Mouse (Mus musculus) small intestine, adult 2 months (tissue): Measurements from ENCODE around the gene Dtl. TPM values are rescaled to one million over a fixed set of nuclear protein-coding genes. Genes with fewer than 3 reads are reported as not detected.

Source experiments
- H3K27ac ChIP-seq: fragments of 200-500 bp; 2 replicates; pipeline ENCODE4 v1.5.1; 2012; ENCODE audit warnings: low read depth, low read length, control low read depth, inconsistent platforms; ENCODE audit not compliant: insufficient read depth
- H3K27me3 ChIP-seq: fragments of 200-500 bp; 2 replicates; pipeline ENCODE4 v1.6.1; 2012; ENCODE audit warnings: mild to moderate bottlenecking, moderate library complexity, low read length, inconsistent platforms; ENCODE audit not compliant: control insufficient read depth, insufficient read depth
- H3K36me3 ChIP-seq: fragments of 200-500 bp; 2 replicates; pipeline ENCODE4 v1.6.1; 2012; ENCODE audit warnings: mild to moderate bottlenecking, low read length, control low read depth, inconsistent platforms; ENCODE audit not compliant: control insufficient read depth, insufficient read depth
- H3K4me1 ChIP-seq: fragments of 200-500 bp; 2 replicates; pipeline ENCODE4 v1.6.1; 2012; ENCODE audit warnings: low read length, inconsistent platforms, mixed read lengths; ENCODE audit not compliant: control insufficient read depth, insufficient read depth, insufficient read length
- H3K4me3 ChIP-seq: fragments of 200-500 bp; 2 replicates; pipeline ENCODE4 v1.5.1; 2012; ENCODE audit warnings: low read depth, mild to moderate bottlenecking, control low read depth, inconsistent platforms, low read length, moderate library complexity
- CTCF ChIP-seq: fragments of 200-500 bp; IDR thresholded peaks from 2 replicates; pipeline ENCODE4 v1.5.1; 2012; ENCODE audit warnings: low read depth, mild to moderate bottlenecking, control low read depth, inconsistent platforms, low read length, moderate library complexity, mixed read lengths; ENCODE audit not compliant: insufficient replicate concordance, insufficient read length; ENCODE audit errors: extremely low read depth
- POLR2A ChIP-seq: fragments of 200-500 bp; IDR thresholded peaks from 2 replicates; pipeline ENCODE4 v1.6.1; 2012; ENCODE audit warnings: low read depth, mild to moderate bottlenecking, control low read depth, inconsistent platforms, low read length, moderate library complexity
- WGBS: fragments of 180-500 bp; shearing (Covaris S2); methylation state at CpG from one replicate; pipeline ENCODE4 v1.1.7; 2018; 5-methylcytosine and 5-hydroxymethylcytosine counted together
- polyA plus RNA-seq: library from polyadenylated mRNA; depleted of rRNA; stranded (reverse); fragments of >200 nt; gene quantifications from 2 replicates; pipeline ENCODE4 v1.2.3, GENCODE M21; 2012; rRNA removed

The Dtl gene
- polyA plus RNA-seq: 0.51 and 0.80 TPM in 2 replicates

DNA sequence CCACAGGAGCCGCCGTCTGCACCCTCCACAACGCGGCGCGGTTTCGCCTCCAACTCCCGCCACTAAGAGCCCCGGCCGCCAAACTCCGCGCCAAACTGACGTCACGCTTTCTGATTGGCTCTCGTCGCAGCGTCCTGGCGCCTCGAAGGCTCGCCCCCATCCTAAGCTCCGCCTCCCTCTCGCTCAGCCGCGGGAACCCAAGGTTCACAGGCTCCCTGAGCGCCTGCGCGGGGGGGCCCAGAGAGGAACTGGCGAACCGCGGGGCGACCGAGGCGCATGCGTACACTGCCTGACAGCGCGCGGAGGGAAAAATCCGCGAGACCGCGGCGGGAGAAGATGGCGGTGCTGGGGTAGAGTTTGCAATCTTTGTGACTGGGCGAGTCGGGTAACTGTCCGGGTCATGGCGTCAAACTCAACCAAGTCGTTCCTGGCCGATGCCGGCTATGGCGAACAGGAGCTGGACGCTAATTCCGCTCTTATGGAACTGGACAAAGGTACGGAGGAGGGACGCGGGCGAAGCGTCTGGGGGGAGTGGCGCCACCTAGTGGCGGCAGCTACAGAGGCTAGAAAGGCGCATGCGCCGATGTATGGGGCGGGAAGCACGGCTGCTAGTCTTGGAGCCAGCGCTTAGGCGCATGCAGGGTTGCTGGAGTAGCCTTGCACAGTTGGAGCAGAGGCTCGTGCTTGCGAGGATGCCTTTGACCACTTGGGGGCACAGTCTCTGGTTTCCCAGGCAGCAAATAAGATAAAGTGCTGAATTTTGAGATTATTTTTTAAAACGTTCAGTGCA lies at the start of gene Dtl, which contains the start of gene Ints7:
Gene Dtl (minus strand): TSS at position 87 of the 790 bp plus-strand sequence.
Gene Ints7 (plus strand): TSS at position 179 of the 790 bp plus-strand sequence.
- Histone ChIP-seq H3K4me3 (peak within 1 kb of the TSS; percentile 88), H3K27me3 (no peaks in the 10 kb centered on the region), H3K27ac (peak within 1 kb of the TSS; percentile 87), H3K4me1 (no peaks in the 10 kb centered on the region; the same call in 1 of the 2 replicates), H3K36me3 (no peaks in the 10 kb centered on the region)
- TF ChIP-seq POLR2A (peak; percentile 58; the same call in 1 of the 2 replicates), CTCF (peak; percentile 100)
- under 1% methylated on average over 70 of the region's 70 CpGs for WGBS

DNA sequence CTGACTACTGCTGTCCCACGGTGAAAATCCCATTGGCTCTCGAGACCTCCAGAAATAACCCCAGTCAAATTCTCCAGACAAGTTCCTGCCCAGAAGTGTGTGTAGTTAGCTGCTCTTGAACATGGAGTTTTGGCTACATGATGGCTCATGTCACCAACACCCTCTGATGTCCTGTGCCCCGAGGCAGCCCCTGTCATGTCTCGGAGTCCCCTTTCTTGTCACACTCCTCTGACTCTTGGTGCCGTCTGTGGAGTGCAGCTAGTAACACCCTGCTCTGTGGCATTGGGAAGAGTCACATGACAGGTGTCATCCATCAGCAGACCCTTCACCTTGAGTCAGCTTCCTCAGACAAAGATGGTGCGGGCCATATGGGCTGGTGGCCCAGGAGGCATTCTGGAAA lies 49.7 kb upstream of the Dtl start:
- Histone ChIP-seq H3K4me1 (peaks cover 10% of the 10 kb centered on the region), H3K27me3 (no peaks in the 10 kb centered on the region), H3K4me3 (no peak overlapping the region), H3K27ac (no peak overlapping the region), H3K36me3 (peaks cover 8% of the 10 kb centered on the region)
- TF ChIP-seq CTCF: no peak
- TF ChIP-seq POLR2A: no peak
- 69% methylated on average over 6 of the region's 6 CpGs for WGBS

DNA sequence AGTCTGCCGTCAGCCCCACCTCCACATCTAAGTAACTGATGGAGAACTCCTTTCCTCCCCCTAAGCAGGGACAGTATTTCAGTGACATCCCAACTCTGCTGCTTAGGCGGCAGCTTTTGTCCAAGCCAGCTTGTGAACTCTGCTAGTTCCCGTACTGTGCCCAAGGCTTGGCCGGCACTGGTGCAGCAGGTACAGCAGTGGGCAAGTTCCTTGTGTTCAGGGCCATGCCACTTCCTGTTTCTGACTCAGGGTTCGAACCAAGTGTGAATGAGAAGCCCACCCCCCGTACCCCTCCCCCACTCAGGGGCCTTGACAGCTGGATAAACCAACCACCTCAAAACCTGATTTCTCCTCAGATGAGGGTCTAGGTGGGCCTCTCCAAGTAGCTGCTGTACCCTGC lies 49.1 kb upstream of the Dtl start:
- Histone ChIP-seq H3K27ac (no peak overlapping the region), H3K4me3 (no peak overlapping the region), H3K27me3 (no peaks in the 10 kb centered on the region), H3K36me3 (peaks cover 12% of the 10 kb centered on the region), H3K4me1 (peaks cover 7% of the 10 kb centered on the region)
- TF ChIP-seq POLR2A (no peak), CTCF (no peak)
- 69% methylated on average over 6 of the region's 6 CpGs for WGBS

- no peak overlapping the region for H3K27ac ChIP-seq
- no peak overlapping the region for H3K4me3 ChIP-seq
- TF ChIP-seq POLR2A (no peak), CTCF (no peak)
- no peaks in the 10 kb centered on the region; the same call in 1 of the 2 replicates for H3K4me1 ChIP-seq
- 90% methylated on average over 8 of the region's 8 CpGs for WGBS
- peaks cover 22% of the 10 kb centered on the region for H3K36me3 ChIP-seq
- H3K27me3 ChIP-seq: no peaks in the 10 kb centered on the region
Measured at GRCm38 (mm10) chr1:191622801-191623200, 47.5 kb upstream of the Dtl start.

DNA sequence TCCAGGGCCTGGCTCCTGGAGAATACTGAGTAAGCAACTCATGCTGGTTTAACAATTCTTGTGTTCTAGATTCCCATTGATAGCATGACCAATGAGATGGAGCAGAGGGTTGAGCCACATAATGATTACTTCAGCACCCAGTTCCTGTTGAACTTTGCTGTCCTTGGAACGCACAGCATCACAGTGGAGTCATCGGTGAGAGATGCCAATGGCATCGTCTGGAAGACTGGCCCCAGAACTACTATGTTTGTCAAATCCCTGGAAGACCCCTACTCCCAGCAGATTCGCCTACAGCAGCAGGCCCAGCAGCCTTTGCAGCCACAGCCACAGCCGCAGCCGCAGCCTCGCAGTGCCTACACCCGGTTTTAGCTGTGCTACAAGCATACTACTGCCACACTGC lies 45.8 kb upstream of the Dtl start:
- no peak for TF ChIP-seq POLR2A
- peaks cover 27% of the 10 kb centered on the region for H3K36me3 ChIP-seq
- WGBS: 90% methylated on average over 8 of the region's 8 CpGs
- no peaks in the 10 kb centered on the region for H3K27me3 ChIP-seq
- no peak overlapping the region for H3K27ac ChIP-seq
- no peaks in the 10 kb centered on the region; the same call in 1 of the 2 replicates for H3K4me1 ChIP-seq
- H3K4me3 ChIP-seq: no peak overlapping the region

GRCm38 (mm10) chr1:191618067-191618766 lies 42.9 kb upstream of the Dtl start:
- H3K36me3 ChIP-seq: peaks cover 45% of the 10 kb centered on the region
- no peak overlapping the region for H3K27ac ChIP-seq
- no peak overlapping the region for H3K4me3 ChIP-seq
- no peaks in the 10 kb centered on the region; the same call in 1 of the 2 replicates for H3K4me1 ChIP-seq
- H3K27me3 ChIP-seq: no peaks in the 10 kb centered on the region
- TF ChIP-seq CTCF (no peak), POLR2A (no peak)
- 89% methylated on average over 12 of the region's 12 CpGs for WGBS

DNA sequence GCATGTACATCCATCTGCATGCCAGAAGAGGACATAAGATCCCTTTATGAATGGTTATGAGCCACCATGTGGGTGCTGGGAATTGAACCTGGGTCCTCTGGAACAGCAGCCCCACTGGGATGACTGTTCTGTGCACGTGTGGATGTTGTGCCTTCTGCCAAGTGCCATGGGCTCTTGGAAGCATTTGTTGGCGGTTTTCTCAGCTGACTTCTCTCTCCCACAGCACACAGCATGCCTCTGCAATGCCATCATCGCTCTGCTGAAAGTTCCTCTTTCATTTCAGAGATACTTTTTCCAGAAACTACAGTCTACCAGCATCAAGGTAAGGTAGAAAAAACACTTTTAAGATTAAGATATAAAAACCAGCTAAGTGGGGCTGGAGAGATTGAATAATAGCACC lies 42.2 kb upstream of the Dtl start:
- 80% methylated on average over 3 of the region's 3 CpGs for WGBS
- Histone ChIP-seq H3K4me1 (no peaks in the 10 kb centered on the region; the same call in 1 of the 2 replicates), H3K27me3 (no peaks in the 10 kb centered on the region), H3K4me3 (no peak overlapping the region), H3K36me3 (peaks cover 49% of the 10 kb centered on the region), H3K27ac (no peak overlapping the region)
- TF ChIP-seq POLR2A: no peak
- TF ChIP-seq CTCF: no peak
